Mouse (Mus musculus) cerebellum, postnatal 10 days (tissue): ENCODE results near the gene Obscn.
"Not testable (repeated sequence)": the region's sequence is repeated elsewhere in the genome, so short reads cannot be mapped to it uniquely, and the experiment has no call there.

Experiments
- DNase-seq, 2 experiments: peaks; one replicate each; pipeline ENCODE4 v3.0.0; 2021; ENCODE audit warnings: mixed read lengths in 2 of 2

Obscn gene

GRCm38 (mm10) chr11:58959186-58959825 lies 176.9 kb downstream of the Obscn start:
- no peak for DNase-seq

- DNase-seq = no peak
These were observed 177.7 kb downstream of the Obscn start for GRCm38 (mm10) chr11:58958536-58958935.

GRCm38 (mm10) chr11:58957226-58957914 lies 178.8 kb downstream of the Obscn start:
- peak in 1 of 2 experiments; percentile 45 for DNase-seq

- DNase-seq = no peak
These were observed 180.3 kb downstream of the Obscn start for GRCm38 (mm10) chr11:58955868-58956257.

- DNase-seq = peak; percentile 44 to 60
These were observed 180.9 kb downstream of the Obscn start for GRCm38 (mm10) chr11:58955143-58955867.

GRCm38 (mm10) chr11:58954420-58955142 lies 181.6 kb downstream of the Obscn start, which contains the start of the genes Hist3h2a and Trim17:
TSS of gene Hist3h2a (plus strand) at chr11:58954685.
TSS of gene Trim17 (plus strand) at chr11:58954685.
- DNase-seq = peak; percentile 93 to 94

- not testable (repeated sequence) for DNase-seq
These were observed 182.1 kb downstream of the Obscn start for GRCm38 (mm10) chr11:58954170-58954419.

- peak; percentile 71 to 76 for DNase-seq
These were observed 182.6 kb downstream of the Obscn start for GRCm38 (mm10) chr11:58953351-58954169.

GRCm38 (mm10) chr11:58951210-58951609 lies 185.0 kb downstream of the Obscn start:
- DNase-seq = peak in 1 of 2 experiments; percentile 15

GRCm38 (mm10) chr11:58949480-58950431 lies 186.4 kb downstream of the Obscn start:
- peak; percentile 89 for DNase-seq

- peak; percentile 87 to 88 for DNase-seq
These were observed 187.4 kb downstream of the Obscn start, which contains the start of gene Hist3h2ba for GRCm38 (mm10) chr11:58948542-58949479. TSS of gene Hist3h2ba (plus strand) at chr11:58948920.

GRCm38 (mm10) chr11:58947798-58948528 lies 188.2 kb downstream of the Obscn start:
- peak; percentile 85 for DNase-seq

GRCm38 (mm10) chr11:58947306-58947705 lies 188.9 kb downstream of the Obscn start:
- DNase-seq = peak in 1 of 2 experiments; percentile 51
